Mouse (Mus musculus): ENCODE data around the gene Nol9.

- no peak for TF ChIP-seq CTCF (IDR thresholded peaks at IDR 0.05; ENCODE audit: borderline replicate concordance, control insufficient read depth, extremely low read depth, insufficient read depth, low read length, poor library complexity)
- TF ChIP-seq POLR2A (IDR thresholded peaks at IDR 0.05; ENCODE audit: control insufficient read depth, extremely low read depth, insufficient read depth, low read length, poor library complexity), result no peak
Observed at GRCm38 (mm10) chr4:151993035-151993434, 46.1 kb upstream of the Nol9 start.
